Comparison of ENCODE assay signal across 8 mouse cellular contexts in the genomic region with DNA sequence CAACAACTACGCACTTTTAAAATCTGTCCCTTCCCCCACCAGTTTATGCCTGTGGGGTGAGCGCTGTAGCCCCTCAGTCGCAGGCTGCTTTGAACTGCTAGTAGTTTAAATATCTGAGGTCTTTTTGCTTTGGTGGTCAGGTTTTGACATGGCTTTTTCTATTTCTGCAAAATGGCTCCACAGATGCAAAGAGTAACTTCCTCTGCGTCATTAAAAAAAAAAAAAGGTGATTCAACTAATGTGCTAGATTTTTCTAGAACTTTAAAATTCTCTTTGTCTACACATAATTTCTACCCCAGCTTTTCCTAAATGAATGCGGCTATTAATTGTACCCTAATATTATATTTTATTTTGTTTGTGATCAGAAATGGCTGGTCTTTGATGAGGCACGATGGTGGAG. TPM values are rescaled to one million over a fixed set of nuclear protein-coding genes. Genes with fewer than 3 reads are reported as not detected.
DNase-seq lines count a peak whose midpoint lies in the region; ATAC-seq and TF ChIP-seq lines count a peak whose summit lies in the region.

No protein-coding gene starts in this region.

- H3K4me2 ChIP-seq in heart, embryonic 11.5 days = peak overlapping the region; percentile 62
- peak overlapping the region; percentile 50 for H3K4me2 ChIP-seq in CH12.LX (ENCODE audit: insufficient read depth, low read depth, poor library complexity, severe bottlenecking)
- peak overlapping the region; percentile 45 for H3K4me2 ChIP-seq in forebrain, embryonic 16.5 days (ENCODE audit: low read length)
- H3K4me2 ChIP-seq in liver, postnatal 0 days (ENCODE audit: low read depth, low read length) = peak overlapping the region; percentile 84

- peak overlapping the region; percentile 75 for H3K27ac ChIP-seq in heart, embryonic 11.5 days (ENCODE audit: low read depth, low read length)
- no peak overlapping the region for H3K27ac ChIP-seq in CH12.LX (ENCODE audit: insufficient read depth, low read depth)
- peak overlapping the region; percentile 81 for H3K27ac ChIP-seq in forebrain, embryonic 16.5 days (ENCODE audit: low read length)
- peak overlapping the region; percentile 76 for H3K27ac ChIP-seq in liver, postnatal 0 days (ENCODE audit: low read depth)

- no peak for ATAC-seq in heart, embryonic 11.5 days (replicated peaks; ENCODE audit: insufficient number of reproducible peaks, low FRiP score, low TSS enrichment)
- no peak for ATAC-seq in forebrain, embryonic 16.5 days
- ATAC-seq in liver, postnatal 0 days = no peak
- no peak for ATAC-seq in frontal cortex, adult (ENCODE audit: low TSS enrichment)

- TF ChIP-seq RAD21 in CH12.LX (IDR thresholded peaks at IDR 0.05; ENCODE audit: low read depth, low read length) = no peak

- no peak overlapping the region; the same call in 1 of the 2 replicates for H3K9ac ChIP-seq in heart, embryonic 11.5 days (ENCODE audit: low read depth, low read length)
- H3K9ac ChIP-seq in CH12.LX (ENCODE audit: insufficient read depth, low read depth) = peak overlapping the region; percentile 40; the same call in 1 of the 2 replicates
- peak overlapping the region; percentile 26; the same call in 1 of the 2 replicates for H3K9ac ChIP-seq in forebrain, embryonic 16.5 days (replicated peaks; ENCODE audit: low read depth, low read length)
- no peak overlapping the region; the same call in 1 of the 2 replicates for H3K9ac ChIP-seq in liver, postnatal 0 days (replicated peaks)

- no peak for TF ChIP-seq POLR2A in CH12.LX (IDR thresholded peaks at IDR 0.05; ENCODE audit: low read depth, low read length)

- H3K4me1 ChIP-seq in heart, embryonic 11.5 days (ENCODE audit: control insufficient read depth, insufficient read depth, low read length) = no peaks in the 10 kb centered on the region
- peaks cover 0 to 14% of the 10 kb centered on the region in 2 experiments; a peak in 1 of 4 replicates for H3K4me1 ChIP-seq in CH12.LX (ENCODE audit: control insufficient read depth in 1 of 2, insufficient read depth in 2 of 2)
- H3K4me1 ChIP-seq in forebrain, embryonic 16.5 days (replicated peaks; ENCODE audit: control insufficient read depth, insufficient read depth, low read length) = peaks cover 10% of the 10 kb centered on the region
- no peaks in the 10 kb centered on the region for H3K4me1 ChIP-seq in liver, postnatal 0 days (ENCODE audit: insufficient read depth)

- intact Hi-C loops in heart, postnatal 14 days (cut with DNase I) = no loop called here

- TF ChIP-seq EP300 in CH12.LX (IDR thresholded peaks at IDR 0.05; ENCODE audit: low read length) = no peak
- no peak for TF ChIP-seq EP300 in liver, postnatal 0 days (IDR thresholded peaks at IDR 0.05; ENCODE audit: low read depth)

- peaks cover 3% of the 10 kb centered on the region for H3K36me3 ChIP-seq in heart, embryonic 11.5 days (ENCODE audit: control insufficient read depth, insufficient read depth, low read length)
- H3K36me3 ChIP-seq in CH12.LX (replicated peaks in 1 of 2; ENCODE audit: control insufficient read depth in 1 of 2, insufficient read depth in 1 of 2, low read length in 1 of 2) = peaks cover 14 to 29% of the 10 kb centered on the region in 2 experiments
- H3K36me3 ChIP-seq in forebrain, embryonic 16.5 days (ENCODE audit: control insufficient read depth, insufficient read depth) = 0 out of 2 replicates have a peak, but pooled peaks cover 2% of the 10 kb centered on the region
- H3K36me3 ChIP-seq in liver, postnatal 0 days (replicated peaks; ENCODE audit: insufficient read depth, low read length) = no peaks in the 10 kb centered on the region; the same call in 1 of the 2 replicates

- no peak for DNase-seq in heart, postnatal 14 days
- DNase-seq in CH12.LX (ENCODE audit: extremely low read depth) = no peak
- DNase-seq in liver, postnatal 0 days = no peak
- DNase-seq in thymus, postnatal 25 days = no peak
- no peak for DNase-seq in yolk sac, embryonic 10.5 days (ENCODE audit: low spot score)

- peaks cover 37% of the 10 kb centered on the region for H3K27me3 ChIP-seq in heart, embryonic 11.5 days (ENCODE audit: control insufficient read depth, insufficient read depth, low read length)
- no peaks in the 10 kb centered on the region for H3K27me3 ChIP-seq in CH12.LX (replicated peaks)
- H3K27me3 ChIP-seq in forebrain, embryonic 16.5 days (replicated peaks; ENCODE audit: control insufficient read depth, insufficient read depth, low read length) = peaks cover 17% of the 10 kb centered on the region; the same call in 1 of the 2 replicates
- 0 out of 2 replicates have a peak, but pooled peaks cover 14% of the 10 kb centered on the region for H3K27me3 ChIP-seq in liver, postnatal 0 days (ENCODE audit: insufficient read depth, low read length)

- 24% methylated on average over 6 of the region's 6 CpGs for WGBS in heart, embryonic 11.5 days (ENCODE audit: insufficient replicate concordance)
- WGBS in forebrain, embryonic 16.5 days = 32% methylated on average over 6 of the region's 6 CpGs
- 32% methylated on average over 6 of the region's 6 CpGs for WGBS in liver, postnatal 0 days (ENCODE audit: insufficient replicate concordance)

- H3K9me3 ChIP-seq in heart, embryonic 11.5 days (replicated peaks; ENCODE audit: control insufficient read depth, low read length) = no peaks in the 10 kb centered on the region
- no peaks in the 10 kb centered on the region for H3K9me3 ChIP-seq in CH12.LX (replicated peaks; ENCODE audit: low read length)
- H3K9me3 ChIP-seq in forebrain, embryonic 16.5 days (ENCODE audit: control insufficient read depth, low read length) = no peaks in the 10 kb centered on the region
- no peaks in the 10 kb centered on the region for H3K9me3 ChIP-seq in liver, postnatal 0 days (ENCODE audit: low read length)

- in situ Hi-C loops in CH12.LX (cut with MboI; ENCODE audit: low pct_ligation_motif_present, low pct_unique_long_range_greater_than_20kb, low sequenced_read_pairs) = no loop called here

- no peaks in the 10 kb centered on the region for H3K79me2 ChIP-seq in CH12.LX (replicated peaks; ENCODE audit: control insufficient read depth, extremely low read depth, insufficient read depth, poor library complexity, severe bottlenecking)

- no peak for TF ChIP-seq CTCF in CH12.LX (conservative IDR thresholded peaks at IDR 0.05 in 1 of 2, IDR thresholded peaks at IDR 0.05 in 1 of 2; ENCODE audit: low read depth in 2 of 2, low read length in 2 of 2)
- no peak for TF ChIP-seq CTCF in liver, postnatal 0 days (IDR thresholded peaks at IDR 0.05; ENCODE audit: low read depth)

- dilution Hi-C loops in CH12.LX (cut with MboI; ENCODE audit: extremely low pct_ligation_motif_present, extremely low pct_unique_long_range_greater_than_20kb, low sequenced_read_pairs) = no loop called here

- H3K4me3 ChIP-seq in heart, embryonic 11.5 days (ENCODE audit: low read depth, low read length) = peak overlapping the region; percentile 62
- peak overlapping the region; percentile 23 to 93 (median 68) for H3K4me3 ChIP-seq in CH12.LX (replicated peaks in 1 of 3; ENCODE audit: low read depth in 2 of 3, low read length in 2 of 3, poor library complexity in 1 of 3)
- H3K4me3 ChIP-seq in forebrain, embryonic 16.5 days (replicated peaks; ENCODE audit: low read length) = peak overlapping the region; percentile 63
- peak overlapping the region; percentile 56 for H3K4me3 ChIP-seq in liver, postnatal 0 days (ENCODE audit: low read depth, low read length)

TF ChIP-seq in CH12.LX, 34 proteins besides CTCF, POLR2A, EP300 and RAD21:
- peak; percentile 84 for TF ChIP-seq ZNF384 (IDR thresholded peaks at IDR 0.05; ENCODE audit: low read depth, low read length)
- TF ChIP-seq MEF2A (IDR thresholded peaks at IDR 0.05; ENCODE audit: borderline replicate concordance, low read depth, low read length) = no peak

RNA-seq across cellular contexts. Expression of a gene that starts 0.7 kb away (rescaled TPM):
- polyA plus RNA-seq in heart, embryonic 11.5 days (2014; fragmentation: Nextera tagmentation; extraction: Ambion mirVana) = 15.7 and 19.0 TPM in 2 replicates
- total RNA-seq in heart, postnatal 14 days (2021) = 10 to 100 TPM; 11.6 to 12.5 TPM
- total RNA-seq in CH12.LX (2012; rRNA removed) (16.5 and 17.0 TPM in 2 replicates), CH12.LX (2014; rRNA removed) (18.0 and 21.0 TPM in 2 replicates)
- 35.3 and 37.1 TPM in 2 replicates for polyA plus RNA-seq in CH12.LX (2012; ENCODE audit: insufficient read length, low read depth)
- 49.2 and 60.6 TPM in 2 replicates for polyA plus RNA-seq in forebrain, embryonic 16.5 days (2015; fragmentation: Nextera tagmentation; extraction: Ambion mirVana)
- 3.4 and 3.9 TPM in 2 replicates for polyA plus RNA-seq in liver, postnatal 0 days (2015; fragmentation: Nextera tagmentation; extraction: Ambion mirVana)

RNA-seq across cellular contexts. Expression of a gene that starts 15.6 kb away (rescaled TPM):
- 9.7 and 13.8 TPM in 2 replicates for polyA plus RNA-seq in heart, embryonic 11.5 days (2014; fragmentation: Nextera tagmentation; extraction: Ambion mirVana)
- total RNA-seq in heart, postnatal 14 days (2021) = 1 to 10 TPM; 3.2 to 3.8 TPM
- total RNA-seq in CH12.LX (2012; rRNA removed) (3.1 and 3.5 TPM in 2 replicates), CH12.LX (2014; rRNA removed) (0.64 and 0.86 TPM in 2 replicates)
- 2.7 and 3.4 TPM in 2 replicates for polyA plus RNA-seq in CH12.LX (2012; ENCODE audit: insufficient read length, low read depth)
- 27.3 and 35.1 TPM in 2 replicates for polyA plus RNA-seq in forebrain, embryonic 16.5 days (2015; fragmentation: Nextera tagmentation; extraction: Ambion mirVana)
- 2.4 TPM in 2 replicates for polyA plus RNA-seq in liver, postnatal 0 days (2015; fragmentation: Nextera tagmentation; extraction: Ambion mirVana)

RNA-seq across cellular contexts. Expression of a gene that starts 25.6 kb away (rescaled TPM):
- 3.0 and 4.2 TPM in 2 replicates for polyA plus RNA-seq in heart, embryonic 11.5 days (2014; fragmentation: Nextera tagmentation; extraction: Ambion mirVana)
- total RNA-seq in heart, postnatal 14 days (2021) = 1 to 10 TPM; 1.7 to 2.4 TPM
- total RNA-seq in CH12.LX (2012; rRNA removed) (not detected in 2 replicates), CH12.LX (2014; rRNA removed) (not detected in 2 replicates)
- polyA plus RNA-seq in CH12.LX (2012; ENCODE audit: insufficient read length, low read depth) = not detected in 2 replicates
- 10.1 and 11.1 TPM in 2 replicates for polyA plus RNA-seq in forebrain, embryonic 16.5 days (2015; fragmentation: Nextera tagmentation; extraction: Ambion mirVana)
- 0.15 TPM in 1 of 2 replicates, not detected in the other for polyA plus RNA-seq in liver, postnatal 0 days (2015; fragmentation: Nextera tagmentation; extraction: Ambion mirVana)

Comparison
In these comparisons a context has a peak if more than half of its experiments do, and no peak if none do; other contexts are left out.
1. H3K9ac ChIP-seq: peak in CH12.LX (single experiment) and forebrain, embryonic 16.5 days (single experiment); none in heart, embryonic 11.5 days (single experiment) and liver, postnatal 0 days (single experiment).
2. Peak in every context shown above with its lines, with median percentiles within 50 percentile points of each other: H3K4me2 ChIP-seq and H3K4me3 ChIP-seq.